Mouse (Mus musculus) limb, embryonic 14.5 days (tissue): Measurements from ENCODE around the gene Setd3. TPM values are rescaled to one million over a fixed set of nuclear protein-coding genes. Genes with fewer than 3 reads are reported as not detected.

Experiments
- ATAC-seq: fragments of 200-750 bp; cut with Nextera tagmentation; 2 replicates; pipeline ENCODE4 v1.8.0; 2017; ENCODE audit warnings: low read depth, moderate number of reproducible peaks, moderate TSS enrichment; ENCODE audit not compliant: low FRiP score
- DNase-seq: peaks from one replicate; pipeline ENCODE4 v3.0.0-alpha.2; 2015; ENCODE audit warnings: low spot score
- H3K27ac ChIP-seq: fragments of 300-500 bp; sonication (generic); replicated peaks from 2 replicates; pipeline ENCODE4 v1.5.1; 2014; ENCODE audit warnings: low read depth, mild to moderate bottlenecking, low read length, moderate library complexity, mixed read lengths
- H3K27me3 ChIP-seq: fragments of 300-500 bp; sonication (generic); 2 replicates; pipeline ENCODE4 v1.6.1; 2014; ENCODE audit warnings: low read length, mixed read lengths; ENCODE audit not compliant: control insufficient read depth, insufficient read depth
- H3K36me3 ChIP-seq: fragments of 300-500 bp; sonication (generic); 2 replicates; pipeline ENCODE4 v1.6.1; 2014; ENCODE audit warnings: mild to moderate bottlenecking, low read length, moderate library complexity, mixed read lengths; ENCODE audit not compliant: control insufficient read depth, insufficient read depth
- H3K4me1 ChIP-seq: fragments of 300-500 bp; sonication (generic); 2 replicates; pipeline ENCODE4 v1.6.1; 2014; ENCODE audit warnings: antibody characterized with exemption, low read length, mixed read lengths; ENCODE audit not compliant: control insufficient read depth, insufficient read depth
- H3K4me2 ChIP-seq: fragments of 300-500 bp; sonication (generic); replicated peaks from 2 replicates; pipeline ENCODE4 v1.6.1; 2014; ENCODE audit warnings: low read depth, mild to moderate bottlenecking, low read length, moderate library complexity; ENCODE audit not compliant: severe bottlenecking
- H3K4me3 ChIP-seq: fragments of 300-500 bp; sonication (generic); replicated peaks from 2 replicates; pipeline ENCODE4 v1.5.1; 2014; ENCODE audit warnings: low read length
- H3K9ac ChIP-seq: fragments of 300-500 bp; sonication (generic); 2 replicates; pipeline ENCODE4 v1.6.1; 2014; ENCODE audit warnings: mild to moderate bottlenecking, low read depth, low read length, moderate library complexity; ENCODE audit not compliant: severe bottlenecking
- H3K9me3 ChIP-seq: fragments of 300-500 bp; sonication (generic); 2 replicates; pipeline ENCODE4 v1.6.1; 2016; ENCODE audit warnings: low read length; ENCODE audit not compliant: control insufficient read depth
- POLR2A ChIP-seq: fragments of 200-500 bp; IDR thresholded peaks from 2 replicates; pipeline ENCODE4 v1.8.0; 2012; ENCODE audit warnings: inconsistent platforms, mild to moderate bottlenecking, moderate library complexity, borderline replicate concordance; ENCODE audit not compliant: insufficient read depth, insufficient read length; ENCODE audit errors: extremely low read depth
- WGBS: fragments of 180-500 bp; shearing (Covaris S2); extraction: QIAGEN DNeasy Blood & Tissue Kit; methylation state at CpG from one replicate; pipeline ENCODE4 v1.1.7; 2014; 5-methylcytosine and 5-hydroxymethylcytosine counted together
- polyA plus RNA-seq, 2 experiments: library from polyadenylated mRNA; depleted of rRNA in 1 of 2; stranded (reverse) in 1 of 2; unstranded in 1 of 2; fragments of >200 nt; fragmentation: Nextera tagmentation in 1 of 2; extraction: Ambion mirVana in 1 of 2; gene quantifications; 2 replicates each; pipeline versions ENCODE4 v1.2.1 to v1.2.3; 2012 to 2014

Gene Setd3
- polyA plus RNA-seq, 2 experiments: 62.5 to 76.1 TPM

GRCm38 (mm10) chr12:108098201-108098980 lies 80.7 kb downstream of the Setd3 start:
- Histone ChIP-seq H3K9me3 (no peaks in the 10 kb centered on the region), H3K4me2 (no peak overlapping the region), H3K9ac (0 out of 2 replicates have a peak overlapping the region, but pooled peaks have one; percentile 2), H3K4me1 (no peaks in the 10 kb centered on the region), H3K27ac (no peak overlapping the region), H3K4me3 (no peak overlapping the region), H3K36me3 (no peaks in the 10 kb centered on the region), H3K27me3 (no peaks in the 10 kb centered on the region)
- DNase-seq (no peak), ATAC-seq (no peak)
- no peak for TF ChIP-seq POLR2A
- 31% methylated on average over 18 of the region's 18 CpGs for WGBS

- Histone ChIP-seq H3K27ac (no peak overlapping the region), H3K4me1 (no peaks in the 10 kb centered on the region), H3K9ac (no peak overlapping the region), H3K4me2 (no peak overlapping the region), H3K4me3 (no peak overlapping the region), H3K36me3 (no peaks in the 10 kb centered on the region), H3K27me3 (no peaks in the 10 kb centered on the region), H3K9me3 (no peaks in the 10 kb centered on the region)
- DNase-seq (no peak), ATAC-seq (no peak)
- no peak for TF ChIP-seq POLR2A
- WGBS: 96% methylated on average over 8 of the region's 8 CpGs
Measured at GRCm38 (mm10) chr12:108097643-108098042, 81.5 kb downstream of the Setd3 start.

GRCm38 (mm10) chr12:108088253-108088652 lies 90.9 kb downstream of the Setd3 start:
- Histone ChIP-seq H3K4me2 (no peak overlapping the region), H3K9me3 (no peaks in the 10 kb centered on the region), H3K27ac (no peak overlapping the region), H3K9ac (no peak overlapping the region), H3K27me3 (no peaks in the 10 kb centered on the region), H3K4me3 (no peak overlapping the region), H3K4me1 (no peaks in the 10 kb centered on the region), H3K36me3 (no peaks in the 10 kb centered on the region)
- WGBS: 74% methylated on average over 9 of the region's 9 CpGs
- no peak for TF ChIP-seq POLR2A
- DNase-seq (no peak), ATAC-seq (no peak)

GRCm38 (mm10) chr12:108087489-108087888 lies 91.6 kb downstream of the Setd3 start:
- 70% methylated on average over 2 of the region's 2 CpGs for WGBS
- ATAC-seq: no peak
- no peak for TF ChIP-seq POLR2A

GRCm38 (mm10) chr12:108078122-108078752 lies 100.9 kb downstream of the Setd3 start:
- H3K27ac ChIP-seq: no peak overlapping the region
- no peaks in the 10 kb centered on the region for H3K27me3 ChIP-seq
- DNase-seq (no peak), ATAC-seq (no peak)
- H3K4me1 ChIP-seq: no peaks in the 10 kb centered on the region
- H3K4me2 ChIP-seq: no peak overlapping the region
- H3K4me3 ChIP-seq: no peak overlapping the region
- H3K9ac ChIP-seq: no peak overlapping the region
- TF ChIP-seq POLR2A: no peak
- 65% methylated on average over 10 of the region's 10 CpGs for WGBS
- H3K9me3 ChIP-seq: no peaks in the 10 kb centered on the region
- H3K36me3 ChIP-seq: no peaks in the 10 kb centered on the region

More at GRCm38 (mm10) chr12:108087489-108087888, 91.6 kb downstream of the Setd3 start:
- H3K27ac ChIP-seq: no peak overlapping the region
- H3K36me3 ChIP-seq: no peaks in the 10 kb centered on the region
- no peaks in the 10 kb centered on the region for H3K9me3 ChIP-seq
- no peaks in the 10 kb centered on the region for H3K4me1 ChIP-seq
- no peak for DNase-seq
- H3K27me3 ChIP-seq: no peaks in the 10 kb centered on the region
- no peak overlapping the region for H3K4me2 ChIP-seq
- H3K9ac ChIP-seq: no peak overlapping the region
- no peak overlapping the region for H3K4me3 ChIP-seq
